Mouse (Mus musculus): ENCODE data around the gene Rangrf. TPM values are rescaled to one million over a fixed set of nuclear protein-coding genes. Genes with fewer than 3 reads are reported as not detected.

Rangrf gene
- total and polyA plus RNA-seq, 3 experiments, result 159 to 207 TPM; not detected in 1

DNA sequence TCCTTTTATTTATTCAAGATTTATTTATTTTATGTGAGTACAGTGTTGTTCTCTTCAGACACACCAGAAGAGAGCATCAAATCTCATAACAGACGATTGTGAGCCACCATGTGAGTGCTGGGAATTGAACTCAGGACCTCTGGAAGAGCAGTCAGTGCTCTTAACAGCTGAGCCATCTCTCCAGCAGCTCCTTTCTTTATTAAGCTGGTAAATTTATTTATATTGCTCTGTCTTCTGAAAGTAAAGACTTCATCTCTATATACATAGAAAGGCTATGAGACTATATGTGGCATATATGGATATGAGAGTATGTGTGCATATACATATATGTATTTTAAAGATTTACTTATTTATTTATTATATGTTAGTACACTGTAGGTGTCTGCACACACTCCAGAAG is 34.5 kb upstream of the Rangrf start:
- DNase-seq (ENCODE audit: low read depth, low spot score), result peak; percentile 52
- Histone ChIP-seq H3K4me1 (ENCODE audit: control insufficient read depth in 1 of 2, insufficient read depth in 2 of 2, low read length in 2 of 2) (peaks cover 0 to 10% of the 10 kb centered on the region in 2 experiments; a peak in 3 of 4 replicates), H3K79me2 (ENCODE audit: control insufficient read depth, insufficient read depth, low read length, poor library complexity) (peaks cover 34% of the 10 kb centered on the region), H3K9me3 (replicated peaks; ENCODE audit: insufficient read depth, low read length) (no peaks in the 10 kb centered on the region), H3K27me3 (ENCODE audit: control insufficient read depth in 1 of 2, insufficient read depth in 2 of 2, low read length in 2 of 2) (no peaks in the 10 kb centered on the region), H3K36me3 (ENCODE audit: control insufficient read depth in 1 of 2, insufficient read depth in 2 of 2, low read length in 2 of 2) (peaks cover 0 to 18% of the 10 kb centered on the region in 2 experiments; a peak in 2 of 4 replicates), H3K4me3 (ENCODE audit: control insufficient read depth in 1 of 2, insufficient read depth in 1 of 2, low read depth in 2 of 2, low read length in 2 of 2) (no peak overlapping the region), H3K9ac (ENCODE audit: control insufficient read depth, low read depth, low read length, poor library complexity, severe bottlenecking) (no peak overlapping the region), H3K27ac (ENCODE audit: control insufficient read depth, low read depth, low read length) (no peak overlapping the region)
- TF ChIP-seq POLR2AphosphoS2 (IDR thresholded peaks at IDR 0.05; ENCODE audit: low read length) (no peak), MYC (IDR thresholded peaks at IDR 0.05; ENCODE audit: low read depth, low read length) (no peak), TBP (IDR thresholded peaks at IDR 0.05; ENCODE audit: low read depth, low read length) (peak; percentile 90), HCFC1 (IDR thresholded peaks at IDR 0.05; ENCODE audit: low read depth, low read length) (no peak), USF1 (IDR thresholded peaks at IDR 0.05; ENCODE audit: low read depth, low read length) (no peak)

DNA sequence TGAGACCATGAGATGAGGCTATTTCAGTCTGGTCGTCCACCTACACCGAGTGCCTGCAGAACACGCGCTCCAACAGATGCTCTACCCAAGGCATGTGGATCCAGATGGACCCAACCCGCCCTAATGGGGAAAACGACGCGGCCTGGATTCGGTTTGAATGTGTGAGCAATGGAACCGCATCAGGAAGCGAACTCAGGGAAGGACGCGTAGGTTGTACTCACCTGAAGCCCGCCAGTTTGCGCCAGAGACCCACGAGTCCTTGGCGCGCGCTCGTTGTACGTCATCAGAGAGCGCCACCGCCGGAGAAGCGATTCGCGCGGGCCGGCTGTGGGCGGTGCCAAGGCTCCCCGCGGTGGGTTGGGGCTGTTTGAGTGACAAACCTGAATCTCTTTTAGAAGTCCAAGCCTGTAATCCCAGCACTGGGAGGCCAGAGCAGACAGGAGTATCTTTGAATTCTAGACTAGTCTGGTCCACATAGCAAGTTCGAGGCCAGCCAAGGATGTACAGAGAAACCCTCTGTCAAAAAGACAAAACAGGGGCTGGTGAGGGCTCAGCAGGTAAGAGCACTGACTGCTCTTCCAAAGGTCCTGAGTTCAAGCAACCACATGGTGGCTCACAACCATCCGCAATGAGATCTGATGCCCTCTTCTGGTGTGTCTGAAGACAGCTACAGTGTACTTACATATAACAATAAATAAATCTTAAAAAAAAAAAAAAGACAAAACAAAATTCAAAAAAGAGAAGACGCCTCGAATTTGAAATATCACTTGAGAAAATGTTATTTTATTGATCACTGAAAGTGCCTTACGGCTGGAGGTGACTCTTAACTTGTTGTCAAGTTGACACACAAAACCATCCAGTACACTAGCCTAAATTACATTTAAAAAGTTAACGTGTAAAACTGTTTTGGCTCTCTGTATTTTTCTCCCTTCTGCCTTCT is 33.5 kb upstream of the Rangrf start, which contains the start of gene Pfas:
Pfas (minus strand) TSS at position 279 of the 940 bp plus-strand sequence.
- Histone ChIP-seq H3K4me1 (ENCODE audit: control insufficient read depth in 1 of 2, insufficient read depth in 2 of 2, low read length in 2 of 2) (peaks cover 0 to 10% of the 10 kb centered on the region in 2 experiments; a peak in 3 of 4 replicates), H3K27me3 (ENCODE audit: control insufficient read depth in 1 of 2, insufficient read depth in 2 of 2, low read length in 2 of 2) (no peaks in the 10 kb centered on the region), H3K79me2 (ENCODE audit: control insufficient read depth, insufficient read depth, low read length, poor library complexity) (peaks cover 39% of the 10 kb centered on the region), H3K27ac (ENCODE audit: control insufficient read depth, low read depth, low read length) (peak within 1 kb of the TSS; percentile 57), H3K9ac (ENCODE audit: control insufficient read depth, low read depth, low read length, poor library complexity, severe bottlenecking) (peak within 1 kb of the TSS; percentile 84), H3K4me3 (ENCODE audit: control insufficient read depth in 1 of 2, insufficient read depth in 1 of 2, low read depth in 2 of 2, low read length in 2 of 2) (peak within 1 kb of the TSS; percentile 70 to 74), H3K36me3 (ENCODE audit: control insufficient read depth in 1 of 2, insufficient read depth in 2 of 2, low read length in 2 of 2) (peaks cover 0 to 18% of the 10 kb centered on the region in 2 experiments), H3K9me3 (replicated peaks; ENCODE audit: insufficient read depth, low read length) (no peaks in the 10 kb centered on the region)
- peak; percentile 99 for DNase-seq (ENCODE audit: low read depth, low spot score)
- TF ChIP-seq CHD1 (IDR thresholded peaks at IDR 0.05; ENCODE audit: low read depth, low read length) (no peak), TBP (IDR thresholded peaks at IDR 0.05; ENCODE audit: low read depth, low read length) (peak; percentile 99), MAZ (IDR thresholded peaks at IDR 0.05; ENCODE audit: low read depth, low read length) (peak; percentile 87; the same call in 1 of the 2 replicates), KAT2A (conservative IDR thresholded peaks at IDR 0.05; ENCODE audit: low read depth, low read length) (peak; percentile 69; the same call in 1 of the 2 replicates), USF1 (IDR thresholded peaks at IDR 0.05; ENCODE audit: low read depth, low read length) (peak; percentile 56; the same call in 1 of the 2 replicates), SMC3 (IDR thresholded peaks at IDR 0.05; ENCODE audit: low read depth, low read length) (no peak), POLR2AphosphoS2 (IDR thresholded peaks at IDR 0.05; ENCODE audit: low read length) (peak; percentile 96), MAX (IDR thresholded peaks at IDR 0.05; ENCODE audit: low read length) (peak; percentile 96), MAFK (IDR thresholded peaks at IDR 0.05; ENCODE audit: borderline replicate concordance, low read depth, low read length) (no peak), RAD21 (IDR thresholded peaks at IDR 0.05; ENCODE audit: low read depth, low read length) (no peak), TAL1 (IDR thresholded peaks at IDR 0.05; ENCODE audit: low read length) (no peak), SIN3A (IDR thresholded peaks at IDR 0.05; ENCODE audit: low read length) (peak; percentile 99), ELF1 (IDR thresholded peaks at IDR 0.05; ENCODE audit: low read depth, low read length) (peak; percentile 57), E2F4 (IDR thresholded peaks at IDR 0.05; ENCODE audit: borderline replicate concordance, low read depth, low read length) (peak; percentile 97), CHD2 (IDR thresholded peaks at IDR 0.05; ENCODE audit: low read length) (no peak), EP300 (IDR thresholded peaks at IDR 0.05; ENCODE audit: low read depth in 1 of 2, low read length in 2 of 2) (peak in 1 of 2 experiments; percentile 37; a peak in 2 of 4 replicates), GABPA (IDR thresholded peaks at IDR 0.05; ENCODE audit: low read depth, low read length) (no peak), POLR2A (IDR thresholded peaks at IDR 0.05; ENCODE audit: control insufficient read depth in 1 of 2, insufficient read depth in 1 of 2, low read depth in 1 of 2, low read length in 2 of 2, poor library complexity in 1 of 2) (peak; percentile 65 to 95), BHLHE40 (IDR thresholded peaks at IDR 0.05; ENCODE audit: borderline replicate concordance, low read depth, low read length) (no peak), GATA1 (IDR thresholded peaks at IDR 0.05; ENCODE audit: low read depth, low read length) (no peak), MEF2A (IDR thresholded peaks at IDR 0.05; ENCODE audit: extremely low read depth, insufficient replicate concordance, low read depth, low read length, poor library complexity, severe bottlenecking) (no peak), JUND (IDR thresholded peaks at IDR 0.05; ENCODE audit: low read depth, low read length) (no peak), MXI1 (IDR thresholded peaks at IDR 0.05; ENCODE audit: low read depth, low read length) (peak; percentile 99), UBTF (IDR thresholded peaks at IDR 0.05; ENCODE audit: borderline replicate concordance, insufficient read depth, low read depth, low read length) (no peak), HCFC1 (IDR thresholded peaks at IDR 0.05; ENCODE audit: low read depth, low read length) (peak; percentile 92), USF2 (IDR thresholded peaks at IDR 0.05; ENCODE audit: borderline replicate concordance in 1 of 2, insufficient read depth in 1 of 2, low read depth in 1 of 2, low read length in 2 of 2) (no peak), ZKSCAN1 (IDR thresholded peaks at IDR 0.05; ENCODE audit: low read depth, low read length) (no peak)
